Mouse (Mus musculus) embryonic facial prominence, embryonic 14.5 days (tissue): Measurements from ENCODE around the gene Tns1. TPM values are rescaled to one million over a fixed set of nuclear protein-coding genes. Genes with fewer than 3 reads are reported as not detected.

ENCODE experiments used
- ATAC-seq: fragments of 200-750 bp; cut with Nextera tagmentation; 2 replicates; pipeline ENCODE4 v1.8.0; 2017; ENCODE audit warnings: low read depth, moderate number of reproducible peaks, moderate TSS enrichment
- DNase-seq: peaks from one replicate; pipeline ENCODE4 v3.0.0-alpha.2; 2015; ENCODE audit warnings: low spot score
- H3K27ac ChIP-seq: fragments of 300-500 bp; sonication (generic); replicated peaks from 2 replicates; pipeline ENCODE4 v1.5.1; 2014; ENCODE audit warnings: low read depth, mild to moderate bottlenecking, low read length, moderate library complexity
- H3K27me3 ChIP-seq: fragments of 300-500 bp; sonication (generic); replicated peaks from 2 replicates; pipeline ENCODE4 v1.6.1; 2014; ENCODE audit warnings: low read length; ENCODE audit not compliant: control insufficient read depth, insufficient read depth
- H3K36me3 ChIP-seq: fragments of 300-500 bp; sonication (generic); 2 replicates; pipeline ENCODE4 v1.6.1; 2014; ENCODE audit warnings: low read length, mixed read lengths; ENCODE audit not compliant: control insufficient read depth, insufficient read depth
- H3K4me1 ChIP-seq: fragments of 300-500 bp; sonication (generic); 2 replicates; pipeline ENCODE4 v1.6.1; 2014; ENCODE audit warnings: antibody characterized with exemption, low read length; ENCODE audit not compliant: control insufficient read depth, insufficient read depth
- H3K4me2 ChIP-seq: fragments of 300-500 bp; sonication (generic); 2 replicates; pipeline ENCODE4 v1.6.1; 2014; ENCODE audit warnings: low read depth, mild to moderate bottlenecking, low read length, moderate library complexity, mixed read lengths
- H3K4me3 ChIP-seq: fragments of 300-500 bp; sonication (generic); 2 replicates; pipeline ENCODE4 v1.5.1; 2014; ENCODE audit warnings: low read depth, mild to moderate bottlenecking, low read length
- H3K9ac ChIP-seq: fragments of 300-500 bp; sonication (generic); 2 replicates; pipeline ENCODE4 v1.6.1; 2014; ENCODE audit warnings: low read depth, mild to moderate bottlenecking, low read length, moderate library complexity, mixed read lengths
- H3K9me3 ChIP-seq: fragments of 300-500 bp; sonication (generic); 2 replicates; pipeline ENCODE4 v1.6.1; 2016; ENCODE audit warnings: low read length; ENCODE audit not compliant: control insufficient read depth
- WGBS: fragments of 180-500 bp; shearing (Covaris S2); extraction: QIAGEN DNeasy Blood & Tissue Kit; methylation state at CpG from one replicate; pipeline ENCODE4 v1.1.7; 2014; 5-methylcytosine and 5-hydroxymethylcytosine counted together
- polyA plus RNA-seq: library from polyadenylated mRNA; unstranded; fragments of >200 nt; fragmentation: Nextera tagmentation; extraction: Ambion mirVana; gene quantifications from 2 replicates; pipeline ENCODE4 v1.2.1, GENCODE M21; 2014

Gene Tns1
- polyA plus RNA-seq, 1 experiment from 2014 or later, result 58.5 TPM

DNA sequence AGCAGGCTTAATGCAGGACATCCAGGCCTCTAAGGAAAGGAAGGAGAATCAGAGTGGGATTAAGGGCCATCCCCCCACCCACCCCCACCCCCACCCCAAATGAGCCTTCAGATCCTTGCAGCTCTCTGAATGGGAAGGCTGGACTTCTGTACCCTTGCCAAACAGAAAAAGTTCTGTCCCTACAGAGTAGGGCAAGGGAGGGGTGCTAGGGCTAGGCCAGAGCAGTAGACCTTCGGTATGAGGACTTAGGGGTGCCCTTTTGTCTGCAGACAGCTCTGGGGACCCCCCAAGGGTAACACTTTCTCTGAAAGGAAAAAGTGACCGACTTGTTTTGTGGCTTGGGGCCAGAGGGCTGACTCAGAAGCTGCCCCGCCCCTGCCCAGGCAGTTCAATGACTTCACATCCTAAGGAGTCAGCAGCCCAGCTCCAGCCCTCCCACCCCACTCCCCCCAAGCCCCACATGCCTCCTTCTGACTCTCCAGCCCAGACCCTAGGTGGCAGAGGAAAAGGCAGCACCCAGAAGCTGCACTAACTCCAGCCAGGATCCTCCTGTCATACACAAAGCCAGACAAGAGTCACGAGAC, 168.9 kb downstream of the Tns1 start:
- DNase-seq, result peak; percentile 61
- Histone ChIP-seq H3K27me3 (no peaks in the 10 kb centered on the region), H3K36me3 (peaks cover 34% of the 10 kb centered on the region), H3K4me1 (peaks cover 26% of the 10 kb centered on the region), H3K4me2 (no peak overlapping the region), H3K9me3 (no peaks in the 10 kb centered on the region), H3K4me3 (no peak overlapping the region), H3K27ac (no peak overlapping the region; the same call in 1 of the 2 replicates), H3K9ac (no peak overlapping the region; the same call in 1 of the 2 replicates)
- 22% methylated on average over 4 of the region's 4 CpGs for WGBS
- peak; percentile 20; the same call in 1 of the 2 replicates for ATAC-seq

DNA sequence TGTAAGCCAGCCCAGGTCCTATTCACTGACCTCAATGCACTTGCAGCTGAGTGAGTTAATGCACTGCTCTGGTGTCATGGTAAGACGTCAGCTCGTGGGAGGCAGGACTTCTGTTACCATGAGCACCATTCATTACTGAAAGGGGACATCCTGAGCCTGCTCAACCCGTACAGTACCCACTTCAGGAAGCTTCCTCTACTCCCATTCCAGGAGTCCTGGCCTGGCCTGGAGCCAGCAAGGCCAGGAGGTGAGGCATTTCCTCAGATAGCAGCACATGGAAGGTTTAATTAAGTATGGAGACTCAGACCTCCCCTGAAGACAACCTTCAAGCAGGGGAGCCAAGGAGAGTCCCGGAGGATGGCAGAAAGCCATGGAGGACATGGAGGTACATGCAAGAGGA, 169.6 kb downstream of the Tns1 start:
- Histone ChIP-seq H3K36me3 (peaks cover 34% of the 10 kb centered on the region), H3K9ac (no peak overlapping the region), H3K27ac (no peak overlapping the region), H3K27me3 (no peaks in the 10 kb centered on the region), H3K4me1 (peaks cover 26% of the 10 kb centered on the region), H3K9me3 (no peaks in the 10 kb centered on the region), H3K4me2 (no peak overlapping the region), H3K4me3 (no peak overlapping the region)
- ATAC-seq (peak; percentile 38; the same call in 1 of the 2 replicates), DNase-seq (no peak)
- 47% methylated on average over 4 of the region's 4 CpGs for WGBS

DNA sequence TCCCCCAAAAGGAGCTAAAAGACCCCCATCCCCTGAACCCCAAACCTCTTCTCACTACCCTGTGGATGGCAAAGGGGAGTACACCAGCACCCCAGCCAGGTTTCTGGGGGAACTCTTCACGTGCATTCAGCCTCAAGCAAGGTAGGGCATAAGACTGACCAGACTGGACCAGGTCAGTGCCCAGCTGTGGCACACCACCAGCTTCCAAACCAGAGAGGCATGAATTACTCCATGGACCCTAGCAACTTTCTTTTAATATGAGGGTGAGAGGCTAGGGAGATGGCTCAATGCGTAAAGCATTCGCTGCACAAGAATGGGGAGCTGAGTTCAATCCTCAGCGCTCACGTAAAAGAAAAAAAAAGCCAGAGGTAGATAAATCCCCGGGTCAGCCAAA, 170.2 kb downstream of the Tns1 start:
- H3K9me3 ChIP-seq, result no peaks in the 10 kb centered on the region
- 89% methylated on average over 6 of the region's 6 CpGs for whole genome bisulfite sequencing
- H3K27me3 ChIP-seq, result no peaks in the 10 kb centered on the region
- DNase-seq (no peak), ATAC-seq (no peak)
- H3K4me3 ChIP-seq, result no peak overlapping the region
- no peak overlapping the region for H3K9ac ChIP-seq
- peaks cover 26% of the 10 kb centered on the region for H3K4me1 ChIP-seq
- no peak overlapping the region for H3K27ac ChIP-seq
- H3K4me2 ChIP-seq, result no peak overlapping the region
- peaks cover 34% of the 10 kb centered on the region for H3K36me3 ChIP-seq

DNA sequence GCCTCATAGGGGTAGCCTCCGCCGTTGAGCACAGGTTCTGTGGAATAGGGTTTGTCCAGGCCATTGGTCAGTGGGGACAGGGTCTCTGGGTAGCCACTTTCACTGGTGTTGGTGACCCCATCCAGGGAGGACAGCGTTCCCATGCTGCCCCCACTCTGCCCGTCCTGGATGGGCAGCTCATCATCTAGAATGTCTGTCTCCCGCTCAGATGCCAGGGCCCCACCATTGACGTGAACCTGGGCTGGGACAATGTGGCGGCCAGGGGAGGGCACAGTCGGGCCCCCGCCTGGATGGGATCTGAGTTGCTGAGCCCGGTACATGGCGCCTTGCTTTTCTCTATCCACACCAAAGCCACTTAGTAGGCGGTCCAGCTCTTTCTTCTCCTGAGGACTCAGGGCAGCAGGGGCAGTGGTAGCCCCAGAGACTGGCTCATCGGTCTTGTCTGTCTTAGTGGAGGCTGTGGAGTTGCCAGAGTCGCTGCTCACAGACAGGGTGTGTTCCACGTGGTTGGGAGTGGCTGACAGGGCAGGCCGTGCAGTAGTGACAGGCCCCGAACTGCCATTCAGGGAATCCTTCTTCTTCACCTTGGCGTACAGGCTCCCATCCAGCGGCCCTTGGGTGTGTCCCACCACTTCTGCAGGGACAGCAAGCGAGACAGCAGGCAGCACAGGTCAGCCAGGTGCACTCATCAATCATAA, 170.8 kb downstream of the Tns1 start:
- H3K4me3 ChIP-seq, result no peak overlapping the region
- no peak overlapping the region for H3K27ac ChIP-seq
- WGBS, result 95% methylated on average over 20 of the region's 20 CpGs
- H3K27me3 ChIP-seq, result no peaks in the 10 kb centered on the region
- H3K4me1 ChIP-seq, result peaks cover 24% of the 10 kb centered on the region
- no peak overlapping the region for H3K9ac ChIP-seq
- DNase-seq, result no peak
- no peak for ATAC-seq
- H3K36me3 ChIP-seq, result peaks cover 34% of the 10 kb centered on the region
- H3K9me3 ChIP-seq, result no peaks in the 10 kb centered on the region
- no peak overlapping the region for H3K4me2 ChIP-seq

DNA sequence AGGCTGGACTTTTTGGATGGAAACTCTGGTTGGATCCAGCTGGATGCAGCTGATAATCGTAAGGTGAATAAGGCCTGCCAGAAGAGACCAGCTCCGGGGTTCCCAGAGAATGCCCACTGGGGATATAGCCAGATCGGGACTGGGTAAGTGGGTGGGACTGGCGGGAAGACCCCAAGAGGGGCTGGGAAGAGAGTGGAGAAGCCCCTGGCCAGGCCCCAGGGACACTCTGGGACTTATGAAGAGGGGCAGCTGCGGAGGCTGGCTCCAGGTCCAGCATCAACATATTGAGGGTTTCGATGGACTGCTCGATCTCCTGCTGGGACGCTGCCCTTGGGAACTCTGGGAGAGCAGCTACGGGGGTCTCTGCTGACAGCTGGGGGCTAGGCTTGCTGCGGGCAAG, 171.7 kb downstream of the Tns1 start:
- H3K4me1 ChIP-seq, result peaks cover 24% of the 10 kb centered on the region
- WGBS, result 81% methylated on average over 10 of the region's 10 CpGs
- H3K36me3 ChIP-seq, result peaks cover 34% of the 10 kb centered on the region
- no peak overlapping the region for H3K9ac ChIP-seq
- ATAC-seq (no peak), DNase-seq (no peak)
- no peaks in the 10 kb centered on the region for H3K27me3 ChIP-seq
- no peak overlapping the region for H3K27ac ChIP-seq
- H3K9me3 ChIP-seq, result no peaks in the 10 kb centered on the region
- H3K4me3 ChIP-seq, result no peak overlapping the region
- H3K4me2 ChIP-seq, result no peak overlapping the region

DNA sequence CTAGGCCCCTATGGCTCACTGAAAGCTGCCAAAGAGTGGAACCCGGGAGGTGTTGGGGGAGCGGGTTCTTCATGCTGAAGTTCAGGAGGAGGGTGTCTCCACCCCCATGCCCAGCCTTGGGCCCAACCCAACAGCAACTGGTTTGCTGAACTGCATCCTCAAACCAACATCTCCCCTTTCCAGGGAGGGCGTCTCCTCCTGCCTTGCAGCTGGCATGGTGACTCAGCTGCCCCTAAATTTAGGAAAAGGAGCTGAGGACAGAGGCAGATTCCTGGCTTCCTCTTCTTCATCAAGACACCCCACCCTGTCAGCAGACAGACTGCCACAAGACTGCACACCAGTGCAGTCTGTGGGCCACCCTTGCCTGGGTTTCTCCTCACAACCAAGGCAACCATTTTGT, 173.1 kb downstream of the Tns1 start:
- no peak overlapping the region for H3K9ac ChIP-seq
- WGBS, result 94% methylated on average over 3 of the region's 3 CpGs
- ATAC-seq (no peak), DNase-seq (no peak)
- no peaks in the 10 kb centered on the region for H3K9me3 ChIP-seq
- H3K4me1 ChIP-seq, result peaks cover 18% of the 10 kb centered on the region
- H3K27me3 ChIP-seq, result no peaks in the 10 kb centered on the region
- H3K27ac ChIP-seq, result no peak overlapping the region
- peaks cover 34% of the 10 kb centered on the region for H3K36me3 ChIP-seq
- H3K4me3 ChIP-seq, result no peak overlapping the region
- no peak overlapping the region for H3K4me2 ChIP-seq

DNA sequence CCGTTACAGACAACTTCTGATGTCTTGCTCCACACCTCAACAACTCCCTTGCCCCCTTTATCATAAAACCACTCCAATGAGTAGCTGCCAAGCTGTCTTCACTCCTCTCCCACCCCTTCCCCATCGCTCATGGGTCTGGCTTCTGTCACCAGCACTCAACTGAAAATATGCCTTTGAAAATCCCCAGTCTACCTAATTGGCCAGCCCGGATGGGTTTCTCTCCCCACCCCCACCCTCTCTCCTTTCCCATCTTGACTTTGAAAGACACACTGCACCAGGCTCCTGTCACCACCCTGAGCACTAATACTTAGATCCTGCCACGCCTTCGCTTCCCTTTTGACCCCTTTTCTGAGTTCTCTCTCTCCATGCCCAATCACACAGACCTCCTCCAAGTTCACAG, 175.5 kb downstream of the Tns1 start:
- DNase-seq, result no peak
- 59% methylated on average over 5 of the region's 5 CpGs for WGBS

DNA sequence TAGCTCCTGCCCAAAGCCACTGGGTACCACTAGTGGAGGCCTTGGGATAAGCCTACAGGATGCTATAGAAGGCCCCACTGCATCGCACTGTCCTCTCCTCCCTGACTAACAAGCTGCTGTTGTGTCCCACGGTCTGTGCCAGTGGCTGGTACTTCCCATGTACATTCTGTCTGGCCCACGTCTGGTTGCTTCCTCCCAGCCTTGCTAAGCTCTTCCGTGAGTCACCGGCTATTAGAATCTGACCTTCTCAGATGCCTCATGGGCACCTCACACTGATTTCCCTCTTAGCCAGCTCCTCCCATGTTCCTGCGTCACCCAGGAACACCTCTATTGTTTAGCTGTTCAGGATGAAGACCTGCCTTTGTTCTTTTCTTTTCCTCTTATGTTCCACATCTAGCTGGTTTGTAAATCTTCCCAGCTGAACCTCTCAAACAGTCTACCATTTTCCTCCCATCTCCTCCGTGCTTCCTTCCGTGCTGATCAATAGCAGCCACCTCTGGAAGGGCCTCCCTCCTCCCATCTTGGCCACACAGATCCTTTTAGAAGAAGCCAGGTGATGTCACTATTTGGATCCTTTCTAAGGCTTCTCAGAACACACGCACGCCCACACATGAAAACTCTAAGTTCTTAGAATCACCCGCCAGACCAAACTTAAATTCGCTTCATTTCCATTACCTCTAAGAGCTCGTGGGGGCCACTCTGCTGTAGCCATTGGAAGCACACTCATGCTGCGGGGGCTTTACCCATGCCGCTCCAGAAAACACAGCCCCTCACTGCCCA, 176.5 kb downstream of the Tns1 start:
- no peak overlapping the region for H3K9ac ChIP-seq
- H3K27ac ChIP-seq, result no peak overlapping the region; the same call in 1 of the 2 replicates
- ATAC-seq (no peak), DNase-seq (peak; percentile 56)
- H3K36me3 ChIP-seq, result peaks cover 21% of the 10 kb centered on the region
- no peaks in the 10 kb centered on the region for H3K9me3 ChIP-seq
- H3K4me3 ChIP-seq, result no peak overlapping the region
- no peaks in the 10 kb centered on the region for H3K27me3 ChIP-seq
- WGBS, result 77% methylated on average over 15 of the region's 15 CpGs
- H3K4me1 ChIP-seq, result peaks cover 17% of the 10 kb centered on the region
- no peak overlapping the region for H3K4me2 ChIP-seq

More for the DNA sequence above, 175.5 kb downstream of the Tns1 start:
- Histone ChIP-seq H3K9ac (no peak overlapping the region), H3K4me2 (no peak overlapping the region), H3K9me3 (no peaks in the 10 kb centered on the region), H3K36me3 (peaks cover 32% of the 10 kb centered on the region), H3K27me3 (no peaks in the 10 kb centered on the region), H3K4me1 (peaks cover 6% of the 10 kb centered on the region), H3K4me3 (no peak overlapping the region), H3K27ac (no peak overlapping the region)
- no peak for ATAC-seq
